Mouse (Mus musculus): ENCODE results near the gene Nrxn1. TPM values are rescaled to one million over a fixed set of nuclear protein-coding genes. Genes with fewer than 3 reads are reported as not detected.

The Nrxn1 gene
- total RNA-seq, 1 experiment, result 2.9 TPM

- Histone ChIP-seq H3K36me3 (ENCODE audit: control insufficient read depth, insufficient read depth, low read length, poor library complexity, severe bottlenecking) (no peaks in the 10 kb centered on the region), H3K27ac (ENCODE audit: insufficient read depth, low read depth, low read length, poor library complexity, severe bottlenecking) (no peak overlapping the region), H3K9ac (ENCODE audit: insufficient read depth, low read depth, low read length, poor library complexity, severe bottlenecking) (no peak overlapping the region), H3K4me1 (ENCODE audit: control insufficient read depth in 2 of 2, insufficient read depth in 2 of 2, low read length in 2 of 2, poor library complexity in 1 of 2) (peaks cover 7 to 8% of the 10 kb centered on the region in 2 experiments), H3K4me3 (ENCODE audit: insufficient read depth in 1 of 2, low read depth in 1 of 2, low read length in 2 of 2, poor library complexity in 1 of 2, severe bottlenecking in 1 of 2) (peak overlapping the region in 1 of 2 experiments; percentile 10; a peak in 1 of 4 replicates), H3K9me3 (ENCODE audit: control insufficient read depth, insufficient read depth, low read depth, low read length) (no peaks in the 10 kb centered on the region)
- DNase-seq (ENCODE audit: low read depth, low spot score), result peak; percentile 12
- in situ Hi-C loops (cut with MboI; ENCODE audit: low sequenced_read_pairs in 2 of 2, unreplicated experiment in 2 of 2), result no loop called here
- TF ChIP-seq HCFC1 (IDR thresholded peaks at IDR 0.05; ENCODE audit: borderline replicate concordance, insufficient read depth, low read length) (no peak), MAFK (IDR thresholded peaks at IDR 0.05; ENCODE audit: insufficient read depth, low read depth, low read length) (no peak), ZNF384 (IDR thresholded peaks at IDR 0.05; ENCODE audit: low read depth, low read length) (no peak), ZC3H11A (IDR thresholded peaks at IDR 0.05; ENCODE audit: borderline replicate concordance, low read depth, low read length) (no peak), CHD2 (IDR thresholded peaks at IDR 0.05; ENCODE audit: low read depth, low read length) (no peak)
These were observed 698.3 kb downstream of the Nrxn1 start for GRCm38 (mm10) chr17:90394606-90395005.

- DNase-seq (ENCODE audit: low read depth, low spot score), result no peak
- in situ Hi-C loops (cut with MboI; ENCODE audit: low sequenced_read_pairs in 2 of 2, unreplicated experiment in 2 of 2), result no loop called here
- Histone ChIP-seq H3K36me3 (ENCODE audit: control insufficient read depth, insufficient read depth, low read length, poor library complexity, severe bottlenecking) (no peaks in the 10 kb centered on the region), H3K27ac (ENCODE audit: insufficient read depth, low read depth, low read length, poor library complexity, severe bottlenecking) (no peak overlapping the region), H3K4me3 (ENCODE audit: insufficient read depth in 1 of 2, low read depth in 1 of 2, low read length in 2 of 2, poor library complexity in 1 of 2, severe bottlenecking in 1 of 2) (no peak overlapping the region), H3K4me1 (ENCODE audit: control insufficient read depth in 2 of 2, insufficient read depth in 2 of 2, low read length in 2 of 2, poor library complexity in 1 of 2) (peaks cover 7 to 8% of the 10 kb centered on the region in 2 experiments), H3K9me3 (ENCODE audit: control insufficient read depth, insufficient read depth, low read depth, low read length) (no peaks in the 10 kb centered on the region), H3K9ac (ENCODE audit: insufficient read depth, low read depth, low read length, poor library complexity, severe bottlenecking) (no peak overlapping the region)
- no peak for TF ChIP-seq MAFK (IDR thresholded peaks at IDR 0.05; ENCODE audit: insufficient read depth, low read depth, low read length)
- no peak for TF ChIP-seq CHD2 (IDR thresholded peaks at IDR 0.05; ENCODE audit: low read depth, low read length)
- no peak for TF ChIP-seq ZNF384 (IDR thresholded peaks at IDR 0.05; ENCODE audit: low read depth, low read length)
- no peak for TF ChIP-seq HCFC1 (IDR thresholded peaks at IDR 0.05; ENCODE audit: borderline replicate concordance, insufficient read depth, low read length)
- no peak for TF ChIP-seq ZC3H11A (IDR thresholded peaks at IDR 0.05; ENCODE audit: borderline replicate concordance, low read depth, low read length)
These were observed 700.1 kb downstream of the Nrxn1 start for GRCm38 (mm10) chr17:90392751-90393150.

- peak overlapping the region; percentile 65; the same call in 1 of the 2 replicates for H3K27ac ChIP-seq (ENCODE audit: insufficient read depth, low read depth, low read length, poor library complexity, severe bottlenecking)
- no peak overlapping the region for H3K9ac ChIP-seq (ENCODE audit: insufficient read depth, low read depth, low read length, poor library complexity, severe bottlenecking)
- H3K4me1 ChIP-seq (ENCODE audit: control insufficient read depth in 2 of 2, insufficient read depth in 2 of 2, low read length in 2 of 2, poor library complexity in 1 of 2), result peaks cover 7 to 8% of the 10 kb centered on the region in 2 experiments
- in situ Hi-C loops (cut with MboI; ENCODE audit: low sequenced_read_pairs in 2 of 2, unreplicated experiment in 2 of 2), result no loop called here
- 0 out of 4 replicates have a peak overlapping the region, but pooled peaks of 1 of the 2 experiments have one; percentile 6 for H3K4me3 ChIP-seq (ENCODE audit: insufficient read depth in 1 of 2, low read depth in 1 of 2, low read length in 2 of 2, poor library complexity in 1 of 2, severe bottlenecking in 1 of 2)
- H3K9me3 ChIP-seq (ENCODE audit: control insufficient read depth, insufficient read depth, low read depth, low read length), result no peaks in the 10 kb centered on the region
- TF ChIP-seq ZC3H11A (IDR thresholded peaks at IDR 0.05; ENCODE audit: borderline replicate concordance, low read depth, low read length) (no peak), CHD2 (IDR thresholded peaks at IDR 0.05; ENCODE audit: low read depth, low read length) (no peak), MAFK (IDR thresholded peaks at IDR 0.05; ENCODE audit: insufficient read depth, low read depth, low read length) (no peak), ZNF384 (IDR thresholded peaks at IDR 0.05; ENCODE audit: low read depth, low read length) (no peak), HCFC1 (IDR thresholded peaks at IDR 0.05; ENCODE audit: borderline replicate concordance, insufficient read depth, low read length) (no peak)
- H3K36me3 ChIP-seq (ENCODE audit: control insufficient read depth, insufficient read depth, low read length, poor library complexity, severe bottlenecking), result no peaks in the 10 kb centered on the region
- peak; percentile 74 for DNase-seq (ENCODE audit: low read depth, low spot score)
These were observed 702.3 kb downstream of the Nrxn1 start for GRCm38 (mm10) chr17:90390316-90391212.

GRCm38 (mm10) chr17:90384856-90385255 is 708.0 kb downstream of the Nrxn1 start:
- TF ChIP-seq CHD2 (IDR thresholded peaks at IDR 0.05; ENCODE audit: low read depth, low read length), result no peak
- no peak for TF ChIP-seq HCFC1 (IDR thresholded peaks at IDR 0.05; ENCODE audit: borderline replicate concordance, insufficient read depth, low read length)
- no peak for TF ChIP-seq MAFK (IDR thresholded peaks at IDR 0.05; ENCODE audit: insufficient read depth, low read depth, low read length)
- no peak for TF ChIP-seq ZC3H11A (IDR thresholded peaks at IDR 0.05; ENCODE audit: borderline replicate concordance, low read depth, low read length)
- no peak for TF ChIP-seq ZNF384 (IDR thresholded peaks at IDR 0.05; ENCODE audit: low read depth, low read length)
- DNase-seq (ENCODE audit: low read depth, low spot score), result no peak
- no peak overlapping the region for H3K9ac ChIP-seq (ENCODE audit: insufficient read depth, low read depth, low read length, poor library complexity, severe bottlenecking)
- H3K4me3 ChIP-seq (ENCODE audit: insufficient read depth in 1 of 2, low read depth in 1 of 2, low read length in 2 of 2, poor library complexity in 1 of 2, severe bottlenecking in 1 of 2), result no peak overlapping the region
- H3K27ac ChIP-seq (ENCODE audit: insufficient read depth, low read depth, low read length, poor library complexity, severe bottlenecking), result no peak overlapping the region
- no peaks in the 10 kb centered on the region for H3K4me1 ChIP-seq (ENCODE audit: control insufficient read depth in 2 of 2, insufficient read depth in 2 of 2, low read length in 2 of 2, poor library complexity in 1 of 2)
- in situ Hi-C loops (cut with MboI; ENCODE audit: low sequenced_read_pairs in 2 of 2, unreplicated experiment in 2 of 2), result no loop called here
- no peaks in the 10 kb centered on the region for H3K9me3 ChIP-seq (ENCODE audit: control insufficient read depth, insufficient read depth, low read depth, low read length)
- no peaks in the 10 kb centered on the region for H3K36me3 ChIP-seq (ENCODE audit: control insufficient read depth, insufficient read depth, low read length, poor library complexity, severe bottlenecking)

Measured in ES-E14 (cell line).